Mouse (Mus musculus): Measurements from ENCODE around the gene Gtpbp3. TPM values are rescaled to one million over a fixed set of nuclear protein-coding genes. Genes with fewer than 3 reads are reported as not detected.
A peak's percentile ranks its signal among the peaks of the same experiment; 100 is the strongest.

Gtpbp3 gene
- polyA plus RNA-seq, 1 experiment from 2014 or later, result 10.6 TPM

DNA sequence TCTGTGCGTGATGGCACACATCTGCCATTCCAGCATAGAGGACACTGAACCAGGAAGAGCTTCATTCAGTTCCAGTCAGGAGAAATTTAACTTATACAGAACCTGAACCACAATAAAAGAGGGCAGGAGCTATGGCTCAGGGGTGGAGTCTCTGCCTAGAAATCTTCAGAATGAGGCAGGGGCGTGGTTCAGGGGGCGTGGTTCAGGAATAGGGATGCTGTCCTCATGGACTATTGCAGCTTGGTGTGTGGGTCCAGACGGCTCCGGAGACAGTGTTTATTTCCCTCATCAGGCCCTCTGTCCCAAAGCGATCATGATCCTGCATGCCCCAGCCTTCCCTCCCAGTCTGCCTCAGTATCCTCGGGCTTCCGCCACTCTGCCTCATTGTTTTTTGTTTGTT, 33.2 kb upstream of the Gtpbp3 start:
- H3K4me2 ChIP-seq (replicated peaks; ENCODE audit: low read depth, low read length), result no peak overlapping the region
- no peaks in the 10 kb centered on the region for H3K4me1 ChIP-seq (ENCODE audit: insufficient read depth, low read depth, low read length)
- no peak overlapping the region for H3K27ac ChIP-seq (ENCODE audit: low read length)
- H3K9me3 ChIP-seq (ENCODE audit: low read length), result no peaks in the 10 kb centered on the region
- H3K36me3 ChIP-seq (ENCODE audit: insufficient read depth, low read length), result no peaks in the 10 kb centered on the region
- no peak overlapping the region for H3K4me3 ChIP-seq (ENCODE audit: low read depth, low read length)
- H3K9ac ChIP-seq (replicated peaks; ENCODE audit: low read depth), result no peak overlapping the region
- ATAC-seq, result no peak
- WGBS, result 81% methylated on average over 8 of the region's 8 CpGs
- no peaks in the 10 kb centered on the region for H3K27me3 ChIP-seq (replicated peaks; ENCODE audit: insufficient read depth, low read length)
- TF ChIP-seq CTCF (IDR thresholded peaks at IDR 0.05) (no peak), EP300 (IDR thresholded peaks at IDR 0.05) (no peak)
- no peak for DNase-seq (ENCODE audit: low spot score)

DNA sequence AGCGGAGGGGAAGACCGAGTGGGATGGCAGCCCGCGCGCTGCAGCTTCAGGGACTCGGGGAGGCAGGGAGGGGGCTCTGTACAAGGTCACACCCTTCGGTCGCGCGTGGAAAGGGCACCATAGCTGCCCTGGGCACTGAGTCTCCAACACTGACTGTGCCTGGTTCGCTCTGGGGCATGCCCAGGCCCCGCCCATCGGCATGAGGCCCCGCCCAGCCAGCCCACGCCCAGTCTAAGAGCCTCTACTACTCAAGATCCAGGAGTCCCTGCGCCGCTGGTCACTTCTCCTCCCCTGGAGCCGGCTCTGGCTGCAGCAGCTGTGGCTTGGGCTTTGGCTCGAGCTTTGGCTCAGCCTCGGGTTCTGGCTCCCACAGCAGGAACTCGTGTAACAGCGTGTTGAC, 31.0 kb upstream of the Gtpbp3 start:
- Histone ChIP-seq H3K4me3 (ENCODE audit: low read depth, low read length) (no peak overlapping the region), H3K4me1 (ENCODE audit: insufficient read depth, low read depth, low read length) (no peaks in the 10 kb centered on the region), H3K9me3 (ENCODE audit: low read length) (no peaks in the 10 kb centered on the region), H3K36me3 (ENCODE audit: insufficient read depth, low read length) (no peaks in the 10 kb centered on the region), H3K27ac (ENCODE audit: low read length) (no peak overlapping the region), H3K9ac (replicated peaks; ENCODE audit: low read depth) (no peak overlapping the region), H3K27me3 (replicated peaks; ENCODE audit: insufficient read depth, low read length) (no peaks in the 10 kb centered on the region), H3K4me2 (replicated peaks; ENCODE audit: low read depth, low read length) (no peak overlapping the region)
- 40% methylated on average over 22 of the region's 22 CpGs for WGBS
- ATAC-seq, result peak; percentile 59
- no peak for TF ChIP-seq CTCF (IDR thresholded peaks at IDR 0.05)
- no peak for TF ChIP-seq EP300 (IDR thresholded peaks at IDR 0.05)
- DNase-seq (ENCODE audit: low spot score), result no peak

DNA sequence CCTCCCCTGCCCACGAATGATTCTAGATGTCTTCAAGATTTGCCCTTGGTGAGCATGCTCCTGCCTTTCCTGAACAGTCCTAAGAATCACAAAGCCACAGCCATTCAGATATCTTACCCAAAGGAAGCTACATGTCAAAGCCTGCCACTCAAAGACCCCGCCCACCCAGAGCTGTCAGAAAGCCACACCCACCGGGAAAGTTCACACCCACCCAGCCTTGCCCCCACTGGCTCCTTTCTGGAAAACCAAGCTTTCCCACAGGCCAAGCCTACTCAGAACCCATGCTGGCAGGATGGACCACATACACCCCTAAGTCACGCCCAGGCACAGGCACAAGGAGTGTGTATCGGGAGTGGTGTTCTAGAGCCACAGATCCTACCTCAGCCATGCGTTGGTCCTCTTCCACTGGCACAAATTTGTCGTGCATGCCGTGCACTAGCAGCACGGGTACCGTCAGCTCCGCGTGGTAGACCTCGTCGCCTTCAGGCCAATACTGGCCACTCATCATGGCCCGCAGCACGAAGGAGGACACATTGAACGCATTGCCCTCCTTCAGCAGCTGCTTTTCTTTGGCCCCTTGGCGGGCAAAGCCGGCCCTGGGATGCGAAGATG, 30.1 kb upstream of the Gtpbp3 start:
- H3K9ac ChIP-seq (replicated peaks; ENCODE audit: low read depth), result no peak overlapping the region
- TF ChIP-seq EP300 (IDR thresholded peaks at IDR 0.05), result no peak
- TF ChIP-seq CTCF (IDR thresholded peaks at IDR 0.05), result no peak
- H3K9me3 ChIP-seq (ENCODE audit: low read length), result no peaks in the 10 kb centered on the region
- WGBS, result 84% methylated on average over 20 of the region's 20 CpGs
- no peak overlapping the region for H3K27ac ChIP-seq (ENCODE audit: low read length)
- H3K4me2 ChIP-seq (replicated peaks; ENCODE audit: low read depth, low read length), result no peak overlapping the region
- H3K27me3 ChIP-seq (replicated peaks; ENCODE audit: insufficient read depth, low read length), result no peaks in the 10 kb centered on the region
- no peak overlapping the region for H3K4me3 ChIP-seq (ENCODE audit: low read depth, low read length)
- H3K4me1 ChIP-seq (ENCODE audit: insufficient read depth, low read depth, low read length), result peaks cover under 1% of the 10 kb centered on the region; the same call in 1 of the 2 replicates
- H3K36me3 ChIP-seq (ENCODE audit: insufficient read depth, low read length), result no peaks in the 10 kb centered on the region
- ATAC-seq (no peak), DNase-seq (ENCODE audit: low spot score) (no peak)

DNA sequence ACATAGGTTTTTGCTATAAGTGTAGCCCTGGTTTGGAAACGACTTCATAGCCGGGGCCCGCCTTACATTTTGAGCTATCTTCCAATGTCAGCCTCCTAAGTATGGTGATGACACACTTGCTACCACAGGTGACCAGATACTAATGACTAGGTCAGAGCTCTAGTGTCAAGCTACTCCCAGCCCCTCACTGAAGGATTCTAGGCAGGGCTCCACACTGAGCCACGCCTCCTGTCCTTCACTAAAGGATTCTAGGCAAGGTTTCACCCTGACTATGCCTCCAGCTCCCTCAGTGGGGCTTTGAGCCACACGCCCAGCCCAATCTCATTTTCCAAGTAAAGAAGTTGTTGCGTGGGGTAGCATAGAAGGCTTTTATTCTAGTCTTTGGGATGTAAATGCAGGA, 27.2 kb upstream of the Gtpbp3 start:
- DNase-seq (ENCODE audit: low spot score) (no peak), ATAC-seq (no peak)
- no peaks in the 10 kb centered on the region for H3K27me3 ChIP-seq (replicated peaks; ENCODE audit: insufficient read depth, low read length)
- H3K9me3 ChIP-seq (ENCODE audit: low read length), result no peaks in the 10 kb centered on the region
- 92% methylated on average over 6 of the region's 6 CpGs for WGBS
- no peak overlapping the region for H3K9ac ChIP-seq (replicated peaks; ENCODE audit: low read depth)
- H3K4me3 ChIP-seq (ENCODE audit: low read depth, low read length), result no peak overlapping the region
- no peaks in the 10 kb centered on the region for H3K36me3 ChIP-seq (ENCODE audit: insufficient read depth, low read length)
- H3K4me2 ChIP-seq (replicated peaks; ENCODE audit: low read depth, low read length), result no peak overlapping the region
- TF ChIP-seq EP300 (IDR thresholded peaks at IDR 0.05), result no peak
- no peak for TF ChIP-seq CTCF (IDR thresholded peaks at IDR 0.05)
- no peak overlapping the region for H3K27ac ChIP-seq (ENCODE audit: low read length)
- H3K4me1 ChIP-seq (ENCODE audit: insufficient read depth, low read depth, low read length), result peaks cover 20% of the 10 kb centered on the region; the same call in 1 of the 2 replicates

DNA sequence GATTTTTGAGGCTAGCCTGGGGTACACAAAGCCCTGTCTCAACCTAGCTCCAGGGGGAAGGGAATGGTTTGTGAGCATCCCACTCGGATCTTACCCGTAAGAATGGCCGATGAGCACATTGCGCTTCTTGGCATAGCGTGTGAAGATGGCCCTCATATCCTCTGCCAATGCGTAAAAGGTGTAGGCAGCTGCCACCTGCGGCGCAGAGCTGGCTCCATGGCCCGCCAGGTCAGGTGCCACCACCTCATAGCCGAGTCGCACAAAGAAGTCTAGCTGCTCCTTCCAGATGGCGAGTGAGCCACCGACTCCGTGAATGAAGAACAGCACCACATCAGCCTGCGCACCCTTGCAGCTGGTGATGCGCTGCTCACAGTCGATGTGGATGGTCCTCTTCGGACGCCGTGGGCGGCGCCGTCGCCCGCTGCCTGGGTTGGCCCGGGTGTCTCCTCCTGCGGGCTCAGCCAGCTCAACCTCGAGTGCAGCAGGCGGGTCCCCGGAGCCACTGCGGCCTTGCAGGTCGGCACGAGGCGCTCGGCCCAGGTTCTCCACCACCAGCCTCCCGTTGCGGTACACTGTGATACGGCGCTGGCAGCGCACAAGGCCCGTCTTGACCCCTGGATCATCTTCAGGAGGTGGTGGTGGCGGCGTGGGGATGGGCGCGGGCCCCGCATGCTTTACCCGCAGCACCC, 26.6 kb upstream of the Gtpbp3 start:
- no peak for TF ChIP-seq EP300 (IDR thresholded peaks at IDR 0.05)
- TF ChIP-seq CTCF (IDR thresholded peaks at IDR 0.05), result no peak
- no peak for DNase-seq (ENCODE audit: low spot score)
- H3K36me3 ChIP-seq (ENCODE audit: insufficient read depth, low read length), result no peaks in the 10 kb centered on the region
- no peak for ATAC-seq
- no peaks in the 10 kb centered on the region for H3K9me3 ChIP-seq (ENCODE audit: low read length)
- 87% methylated on average over 45 of the region's 47 CpGs for WGBS
- no peaks in the 10 kb centered on the region for H3K27me3 ChIP-seq (replicated peaks; ENCODE audit: insufficient read depth, low read length)
- peaks cover 22% of the 10 kb centered on the region; the same call in 1 of the 2 replicates for H3K4me1 ChIP-seq (ENCODE audit: insufficient read depth, low read depth, low read length)
- H3K27ac ChIP-seq (ENCODE audit: low read length), result no peak overlapping the region
- no peak overlapping the region for H3K9ac ChIP-seq (replicated peaks; ENCODE audit: low read depth)
- H3K4me3 ChIP-seq (ENCODE audit: low read depth, low read length), result no peak overlapping the region
- no peak overlapping the region for H3K4me2 ChIP-seq (replicated peaks; ENCODE audit: low read depth, low read length)

DNA sequence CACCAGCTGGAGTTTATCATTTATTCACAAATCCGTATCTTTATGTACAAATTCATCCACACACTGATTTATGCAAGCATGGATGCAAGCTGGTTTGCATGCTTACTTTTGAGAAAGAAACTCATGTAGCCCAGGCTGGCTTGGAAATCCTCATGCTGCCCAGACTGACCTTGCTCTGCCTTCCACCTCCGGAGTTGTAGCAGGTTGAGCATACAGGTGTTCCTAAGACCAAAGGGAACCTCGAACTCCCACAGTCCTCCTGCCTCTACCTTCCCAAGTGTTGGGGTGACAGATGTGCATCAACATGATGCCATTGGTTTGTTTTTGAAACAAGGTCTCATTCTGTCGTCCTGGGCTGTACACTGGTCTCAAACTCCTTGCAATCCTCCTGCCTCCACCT, 25.7 kb upstream of the Gtpbp3 start:
- Histone ChIP-seq H3K27ac (ENCODE audit: low read length) (no peak overlapping the region), H3K4me1 (ENCODE audit: insufficient read depth, low read depth, low read length) (peaks cover 22% of the 10 kb centered on the region; the same call in 1 of the 2 replicates), H3K27me3 (replicated peaks; ENCODE audit: insufficient read depth, low read length) (no peaks in the 10 kb centered on the region), H3K9me3 (ENCODE audit: low read length) (no peaks in the 10 kb centered on the region), H3K4me3 (ENCODE audit: low read depth, low read length) (no peak overlapping the region), H3K36me3 (ENCODE audit: insufficient read depth, low read length) (no peaks in the 10 kb centered on the region), H3K9ac (replicated peaks; ENCODE audit: low read depth) (no peak overlapping the region), H3K4me2 (replicated peaks; ENCODE audit: low read depth, low read length) (no peak overlapping the region)
- ATAC-seq (no peak), DNase-seq (ENCODE audit: low spot score) (no peak)
- TF ChIP-seq CTCF (IDR thresholded peaks at IDR 0.05) (no peak), EP300 (IDR thresholded peaks at IDR 0.05) (no peak)
- 67% methylated on average over 4 of the region's 4 CpGs for WGBS

Data from lung, postnatal 0 days (tissue).